Mouse (Mus musculus): ENCODE data around the gene Meis2. TPM values are rescaled to one million over a fixed set of nuclear protein-coding genes. Genes with fewer than 3 reads are reported as not detected.

The Meis2 gene
- polyA plus RNA-seq, 1 experiment from 2014 or later: 53.0 TPM

- 70% methylated on average over 2 of the region's 2 CpGs for WGBS
- no peak overlapping the region for H3K4me2 ChIP-seq
- no peak overlapping the region for H3K4me3 ChIP-seq (replicated peaks)
- no peak for ATAC-seq (ENCODE audit: insufficient read depth, low FRiP score, low read depth)
- no peak overlapping the region for H3K27ac ChIP-seq
- no peaks in the 10 kb centered on the region for H3K9me3 ChIP-seq
- no peak overlapping the region for H3K9ac ChIP-seq
- no peaks in the 10 kb centered on the region for H3K36me3 ChIP-seq
- no peaks in the 10 kb centered on the region for H3K27me3 ChIP-seq (replicated peaks)
- H3K4me1 ChIP-seq: no peaks in the 10 kb centered on the region
Observed at GRCm38 (mm10) chr2:115836034-115836433, 229.6 kb downstream of the Meis2 start.

- WGBS: 87% methylated on average over 5 of the region's 5 CpGs
- no peaks in the 10 kb centered on the region for H3K36me3 ChIP-seq
- H3K27me3 ChIP-seq (replicated peaks): no peaks in the 10 kb centered on the region
- H3K4me1 ChIP-seq: peaks cover 3% of the 10 kb centered on the region; the same call in 1 of the 2 replicates
- H3K27ac ChIP-seq: no peak overlapping the region
- no peak overlapping the region for H3K4me2 ChIP-seq
- H3K9me3 ChIP-seq: no peaks in the 10 kb centered on the region
- H3K9ac ChIP-seq: no peak overlapping the region
- H3K4me3 ChIP-seq (replicated peaks): no peak overlapping the region
- ATAC-seq (ENCODE audit: insufficient read depth, low FRiP score, low read depth): no peak
Observed at GRCm38 (mm10) chr2:115822361-115822760, 243.3 kb downstream of the Meis2 start.

- Histone ChIP-seq H3K27ac (peak overlapping the region; percentile 54; the same call in 1 of the 2 replicates), H3K9ac (no peak overlapping the region), H3K9me3 (no peaks in the 10 kb centered on the region), H3K36me3 (no peaks in the 10 kb centered on the region), H3K4me1 (peaks cover 7% of the 10 kb centered on the region; the same call in 1 of the 2 replicates), H3K4me2 (no peak overlapping the region), H3K27me3 (replicated peaks) (no peaks in the 10 kb centered on the region), H3K4me3 (replicated peaks) (no peak overlapping the region)
- WGBS: 28% methylated on average over 6 of the region's 6 CpGs
- peak; percentile 85 for ATAC-seq (ENCODE audit: insufficient read depth, low FRiP score, low read depth)
Observed at GRCm38 (mm10) chr2:115817959-115818358, 247.7 kb downstream of the Meis2 start.

GRCm38 (mm10) chr2:115813721-115814120 is 251.9 kb downstream of the Meis2 start:
- Histone ChIP-seq H3K4me3 (replicated peaks) (no peak overlapping the region), H3K9me3 (no peaks in the 10 kb centered on the region), H3K27ac (no peak overlapping the region), H3K36me3 (no peaks in the 10 kb centered on the region), H3K4me2 (no peak overlapping the region), H3K9ac (no peak overlapping the region), H3K27me3 (replicated peaks) (no peaks in the 10 kb centered on the region), H3K4me1 (peaks cover 7% of the 10 kb centered on the region; the same call in 1 of the 2 replicates)
- no peak for ATAC-seq (ENCODE audit: insufficient read depth, low FRiP score, low read depth)
- WGBS: 52% methylated on average over 6 of the region's 6 CpGs

- no peaks in the 10 kb centered on the region for H3K36me3 ChIP-seq
- H3K9ac ChIP-seq: no peak overlapping the region
- no peak overlapping the region for H3K4me3 ChIP-seq (replicated peaks)
- no peaks in the 10 kb centered on the region for H3K27me3 ChIP-seq (replicated peaks)
- H3K4me1 ChIP-seq: peaks cover 7% of the 10 kb centered on the region; the same call in 1 of the 2 replicates
- H3K9me3 ChIP-seq: no peaks in the 10 kb centered on the region
- 22% methylated on average over 11 of the region's 11 CpGs for WGBS
- no peak overlapping the region for H3K27ac ChIP-seq
- no peak overlapping the region for H3K4me2 ChIP-seq
- ATAC-seq (ENCODE audit: insufficient read depth, low FRiP score, low read depth): no peak
Observed at GRCm38 (mm10) chr2:115813316-115813715, 252.3 kb downstream of the Meis2 start.

Data from stomach, embryonic 15.5 days (tissue).